Mouse (Mus musculus): ENCODE data around the gene Parva. TPM values are rescaled to one million over a fixed set of nuclear protein-coding genes. Genes with fewer than 3 reads are reported as not detected.

Parva gene
- total and polyA plus RNA-seq, 2 experiments from 2014 or later, result 23.2 to 23.3 TPM

GRCm38 (mm10) chr7:112528582-112529360 is 101.5 kb downstream of the Parva start:
- peak; percentile 51 for DNase-seq (ENCODE audit: low spot score)

GRCm38 (mm10) chr7:112530924-112531323 is 103.6 kb downstream of the Parva start:
- no peak overlapping the region for H3K27ac ChIP-seq (ENCODE audit: low read depth, low read length)
- TF ChIP-seq CTCF (IDR thresholded peaks at IDR 0.05), result no peak
- H3K4me2 ChIP-seq (ENCODE audit: low read depth, low read length, poor library complexity, severe bottlenecking), result no peak overlapping the region
- ATAC-seq (ENCODE audit: low FRiP score) (no peak), DNase-seq (ENCODE audit: low spot score) (no peak)
- WGBS, result 67% methylated on average over 5 of the region's 5 CpGs
- no peaks in the 10 kb centered on the region for H3K27me3 ChIP-seq (ENCODE audit: insufficient read depth, low read length)
- no peak overlapping the region for H3K9ac ChIP-seq (replicated peaks; ENCODE audit: low read length, poor library complexity, severe bottlenecking)
- H3K4me3 ChIP-seq (ENCODE audit: low read depth, low read length), result no peak overlapping the region
- no peaks in the 10 kb centered on the region for H3K36me3 ChIP-seq (ENCODE audit: insufficient read depth, low read length)
- peaks cover 6% of the 10 kb centered on the region; the same call in 1 of the 2 replicates for H3K4me1 ChIP-seq (ENCODE audit: insufficient read depth, low read length)
- no peaks in the 10 kb centered on the region for H3K9me3 ChIP-seq (ENCODE audit: low read length)

More at GRCm38 (mm10) chr7:112528582-112529360, 101.5 kb downstream of the Parva start:
- H3K27me3 ChIP-seq (ENCODE audit: insufficient read depth, low read length), result no peaks in the 10 kb centered on the region
- no peak overlapping the region for H3K4me2 ChIP-seq (ENCODE audit: low read depth, low read length, poor library complexity, severe bottlenecking)
- H3K9me3 ChIP-seq (ENCODE audit: low read length), result no peaks in the 10 kb centered on the region
- ATAC-seq (ENCODE audit: low FRiP score), result no peak
- H3K4me1 ChIP-seq (ENCODE audit: insufficient read depth, low read length), result no peaks in the 10 kb centered on the region; the same call in 1 of the 2 replicates
- TF ChIP-seq CTCF (IDR thresholded peaks at IDR 0.05), result no peak
- no peaks in the 10 kb centered on the region for H3K36me3 ChIP-seq (ENCODE audit: insufficient read depth, low read length)
- no peak overlapping the region for H3K4me3 ChIP-seq (ENCODE audit: low read depth, low read length)
- no peak overlapping the region for H3K27ac ChIP-seq (ENCODE audit: low read depth, low read length)
- WGBS, result 42% methylated on average over 6 of the region's 6 CpGs
- H3K9ac ChIP-seq (replicated peaks; ENCODE audit: low read length, poor library complexity, severe bottlenecking), result no peak overlapping the region

DNA sequence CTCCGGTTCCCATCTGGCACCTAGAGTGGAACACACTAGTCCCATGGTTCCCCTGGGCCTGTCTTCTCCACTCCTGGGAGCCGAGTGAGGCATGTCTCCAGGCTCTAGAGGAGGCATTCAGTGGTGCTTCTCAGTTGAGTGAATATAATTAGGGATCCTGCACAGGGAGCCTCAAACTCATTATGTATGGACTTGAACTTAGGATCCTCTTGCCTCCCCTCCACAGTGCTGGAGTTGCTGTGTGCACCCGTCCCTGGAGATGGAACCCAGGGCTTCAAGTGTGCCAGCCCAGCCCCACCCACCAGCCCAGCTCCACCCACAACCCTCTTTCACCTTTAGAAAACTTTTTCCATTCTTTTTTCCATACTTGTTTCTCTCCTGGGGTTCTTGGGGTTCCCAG is 106.8 kb downstream of the Parva start:
- WGBS, result 74% methylated on average over 3 of the region's 3 CpGs
- Histone ChIP-seq H3K4me1 (ENCODE audit: insufficient read depth, low read length) (0 out of 2 replicates have a peak, but pooled peaks cover 6% of the 10 kb centered on the region), H3K4me2 (ENCODE audit: low read depth, low read length, poor library complexity, severe bottlenecking) (no peak overlapping the region), H3K36me3 (ENCODE audit: insufficient read depth, low read length) (no peaks in the 10 kb centered on the region), H3K27ac (ENCODE audit: low read depth, low read length) (no peak overlapping the region), H3K9me3 (ENCODE audit: low read length) (no peaks in the 10 kb centered on the region), H3K27me3 (ENCODE audit: insufficient read depth, low read length) (no peaks in the 10 kb centered on the region), H3K4me3 (ENCODE audit: low read depth, low read length) (no peak overlapping the region), H3K9ac (replicated peaks; ENCODE audit: low read length, poor library complexity, severe bottlenecking) (no peak overlapping the region)
- DNase-seq (ENCODE audit: low spot score) (no peak), ATAC-seq (ENCODE audit: low FRiP score) (no peak)
- no peak for TF ChIP-seq CTCF (IDR thresholded peaks at IDR 0.05)

DNA sequence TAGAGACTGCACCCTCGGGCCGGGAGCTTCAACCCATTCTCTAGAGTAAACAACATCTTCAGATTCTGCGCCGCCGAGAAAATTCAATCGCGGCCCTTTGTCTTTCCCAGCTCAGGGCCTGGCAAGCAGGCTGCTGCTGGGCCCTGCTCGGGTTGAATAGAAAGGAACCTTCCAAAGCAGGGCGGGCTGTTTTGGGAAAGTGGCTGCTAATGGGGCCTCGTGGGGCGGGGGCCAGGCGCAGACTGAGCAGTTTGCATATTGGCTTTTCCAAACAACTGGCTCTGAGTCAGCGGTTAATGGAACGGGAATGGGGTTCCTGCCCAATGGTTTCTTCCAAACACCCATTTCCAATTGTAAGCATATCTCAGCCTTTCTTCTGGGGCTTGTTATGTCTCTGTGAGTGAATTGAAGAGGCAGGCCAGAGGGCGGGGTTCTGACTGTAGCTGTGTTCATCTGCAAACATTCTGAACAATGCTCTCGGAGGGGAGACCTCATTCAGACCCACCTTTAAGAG is 108.2 kb downstream of the Parva start:
- 0 out of 2 replicates have a peak, but pooled peaks have one; percentile 52 for ATAC-seq (ENCODE audit: low FRiP score)
- Histone ChIP-seq H3K27me3 (ENCODE audit: insufficient read depth, low read length) (no peaks in the 10 kb centered on the region), H3K9me3 (ENCODE audit: low read length) (no peaks in the 10 kb centered on the region), H3K4me2 (ENCODE audit: low read depth, low read length, poor library complexity, severe bottlenecking) (no peak overlapping the region), H3K27ac (ENCODE audit: low read depth, low read length) (0 out of 2 replicates have a peak overlapping the region, but pooled peaks have one; percentile 26), H3K36me3 (ENCODE audit: insufficient read depth, low read length) (no peaks in the 10 kb centered on the region), H3K9ac (replicated peaks; ENCODE audit: low read length, poor library complexity, severe bottlenecking) (no peak overlapping the region), H3K4me3 (ENCODE audit: low read depth, low read length) (no peak overlapping the region), H3K4me1 (ENCODE audit: insufficient read depth, low read length) (0 out of 2 replicates have a peak, but pooled peaks cover 6% of the 10 kb centered on the region)
- DNase-seq (ENCODE audit: low spot score), result peak; percentile 78
- WGBS, result 10% methylated on average over 16 of the region's 16 CpGs
- TF ChIP-seq CTCF (IDR thresholded peaks at IDR 0.05), result no peak

GRCm38 (mm10) chr7:112549136-112549535 is 121.8 kb downstream of the Parva start:
- Histone ChIP-seq H3K4me3 (ENCODE audit: low read depth, low read length) (no peak overlapping the region), H3K27ac (ENCODE audit: low read depth, low read length) (no peak overlapping the region), H3K36me3 (ENCODE audit: insufficient read depth, low read length) (no peaks in the 10 kb centered on the region), H3K4me1 (ENCODE audit: insufficient read depth, low read length) (no peaks in the 10 kb centered on the region), H3K27me3 (ENCODE audit: insufficient read depth, low read length) (no peaks in the 10 kb centered on the region), H3K9ac (replicated peaks; ENCODE audit: low read length, poor library complexity, severe bottlenecking) (no peak overlapping the region), H3K4me2 (ENCODE audit: low read depth, low read length, poor library complexity, severe bottlenecking) (no peak overlapping the region), H3K9me3 (ENCODE audit: low read length) (no peaks in the 10 kb centered on the region)
- 92% methylated on average over 3 of the region's 3 CpGs for WGBS
- TF ChIP-seq CTCF (IDR thresholded peaks at IDR 0.05), result no peak
- no peak for DNase-seq (ENCODE audit: low spot score)
- ATAC-seq (ENCODE audit: low FRiP score), result no peak

DNA sequence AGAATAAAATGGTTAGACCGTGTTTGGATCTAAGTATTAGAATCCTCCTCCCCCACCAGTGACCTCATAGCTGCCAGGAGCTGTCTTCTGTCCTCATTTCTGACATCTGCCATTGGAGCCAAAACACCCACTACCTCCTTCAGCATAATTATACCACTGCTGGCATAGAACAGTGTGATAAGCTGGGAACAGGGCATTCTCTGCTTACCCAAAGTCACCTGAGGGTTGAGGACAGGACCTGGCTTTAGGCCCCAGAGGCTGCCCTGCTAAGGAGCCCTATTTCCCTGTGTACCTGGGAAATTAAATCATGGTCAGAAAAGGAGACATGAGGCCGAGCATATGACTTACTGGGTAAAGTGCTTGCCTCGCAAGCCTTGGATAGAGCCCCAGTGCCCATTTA is 134.2 kb downstream of the Parva start:
- Histone ChIP-seq H3K27ac (ENCODE audit: low read depth, low read length) (no peak overlapping the region), H3K4me3 (ENCODE audit: low read depth, low read length) (no peak overlapping the region), H3K36me3 (ENCODE audit: insufficient read depth, low read length) (no peaks in the 10 kb centered on the region), H3K4me1 (ENCODE audit: insufficient read depth, low read length) (no peaks in the 10 kb centered on the region), H3K27me3 (ENCODE audit: insufficient read depth, low read length) (no peaks in the 10 kb centered on the region), H3K9ac (replicated peaks; ENCODE audit: low read length, poor library complexity, severe bottlenecking) (no peak overlapping the region), H3K4me2 (ENCODE audit: low read depth, low read length, poor library complexity, severe bottlenecking) (no peak overlapping the region), H3K9me3 (ENCODE audit: low read length) (no peaks in the 10 kb centered on the region)
- ATAC-seq (ENCODE audit: low FRiP score), result no peak
- no peak for DNase-seq (ENCODE audit: low spot score)
- 85% methylated on average over 3 of the region's 3 CpGs for WGBS
- TF ChIP-seq CTCF (IDR thresholded peaks at IDR 0.05), result no peak
